Mouse (Mus musculus) cerebellum, postnatal 36 days (tissue): Measurements from ENCODE around the gene B3gnt4.

Experiments
- DNase-seq, 2 experiments: peaks; one replicate each; pipeline ENCODE4 v3.0.0; 2021 to 2022; ENCODE audit warnings: mixed read lengths in 2 of 2

B3gnt4 gene

GRCm38 (mm10) chr5:123525916-123526495 lies 15.7 kb downstream of the B3gnt4 start:
- DNase-seq: peak in 1 of 2 experiments; percentile 1

- peak in 1 of 2 experiments; percentile 1 for DNase-seq
Observed at GRCm38 (mm10) chr5:123528641-123529040, 18.4 kb downstream of the B3gnt4 start.

GRCm38 (mm10) chr5:123530056-123530455 lies 19.8 kb downstream of the B3gnt4 start:
- no peak for DNase-seq

GRCm38 (mm10) chr5:123533801-123534200 lies 23.5 kb downstream of the B3gnt4 start:
- DNase-seq: no peak

GRCm38 (mm10) chr5:123555693-123556092 lies 45.4 kb downstream of the B3gnt4 start:
- no peak for DNase-seq

GRCm38 (mm10) chr5:123556451-123556850 lies 46.2 kb downstream of the B3gnt4 start:
- peak; percentile 79 to 84 for DNase-seq

- no peak for DNase-seq
Observed at GRCm38 (mm10) chr5:123559588-123559987, 49.3 kb downstream of the B3gnt4 start.

- no peak for DNase-seq
Observed at GRCm38 (mm10) chr5:123561128-123561527, 50.9 kb downstream of the B3gnt4 start.
